Mouse (Mus musculus): ENCODE data around the gene Eif3c.

The Eif3c gene

GRCm38 (mm10) chr7:126566094-126566765 lies at the start of gene Eif3c:
Gene Eif3c (minus strand): TSS chr7:126566411.
- peak; percentile 91 for DNase-seq (ENCODE audit: low read depth)

DNA sequence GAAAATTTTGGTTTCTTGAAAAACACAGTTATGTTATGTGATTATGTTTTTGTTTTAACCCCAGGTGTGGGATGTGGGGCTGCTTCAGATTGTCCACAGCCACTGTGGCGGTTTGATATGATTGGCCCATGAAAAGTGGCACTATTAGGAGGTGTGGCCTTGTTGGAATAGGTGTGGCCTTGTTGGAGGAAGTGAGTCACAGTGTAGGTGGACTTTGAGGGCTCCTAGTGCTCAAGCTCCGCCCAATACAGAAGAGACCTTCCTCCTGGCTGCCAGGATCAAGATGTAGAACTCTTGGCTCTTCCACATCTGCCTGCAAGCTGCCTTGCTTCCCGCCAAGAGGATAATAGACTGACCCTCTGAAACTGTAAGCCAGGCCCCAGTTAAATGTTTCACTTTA lies 46.5 kb upstream of the Eif3c start:
- DNase-seq (ENCODE audit: low read depth) = no peak

DNA sequence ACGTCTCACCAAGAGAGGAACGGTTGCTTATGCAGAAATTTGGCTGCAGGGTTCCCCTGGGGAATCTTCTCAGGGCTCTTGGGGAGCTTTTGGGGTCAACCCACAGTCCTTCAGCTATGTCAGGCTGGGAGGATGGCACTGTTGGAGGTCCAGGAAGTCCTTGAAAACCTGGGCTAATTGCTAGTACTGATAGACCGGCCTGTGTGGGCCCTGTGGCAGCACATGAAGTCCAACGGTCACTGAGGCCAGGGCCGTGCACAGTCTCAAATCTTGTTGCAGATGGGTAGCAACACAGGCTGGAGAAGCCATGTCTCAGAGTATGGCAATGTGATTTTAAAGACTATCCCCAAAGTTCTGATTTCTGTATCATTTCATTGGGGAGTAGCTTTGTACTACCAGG lies 41.6 kb upstream of the Eif3c start:
- DNase-seq (ENCODE audit: low read depth) = no peak

- no peak for DNase-seq (ENCODE audit: low read depth)
These were observed 40.9 kb upstream of the Eif3c start for GRCm38 (mm10) chr7:126607064-126607463.

DNA sequence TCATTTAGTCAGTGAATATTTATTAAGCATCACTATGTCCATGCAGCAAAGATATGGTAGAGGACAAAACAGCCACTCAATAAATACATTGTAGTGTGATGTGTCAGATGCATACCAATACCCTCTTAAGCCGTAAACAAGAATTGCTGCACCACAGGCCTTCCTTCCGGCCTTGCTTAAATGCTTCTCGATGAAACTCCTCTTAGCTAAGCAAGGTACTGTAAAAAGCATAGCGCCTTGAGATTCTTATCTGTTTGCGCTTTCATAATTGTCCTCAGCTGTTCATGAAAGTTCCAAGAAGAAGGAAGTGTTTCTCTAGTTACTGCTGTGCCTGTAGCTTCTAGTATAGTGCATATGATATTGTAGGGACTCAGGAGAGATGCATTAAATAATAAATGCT lies 40.4 kb upstream of the Eif3c start:
- DNase-seq (ENCODE audit: low read depth) = no peak

DNA sequence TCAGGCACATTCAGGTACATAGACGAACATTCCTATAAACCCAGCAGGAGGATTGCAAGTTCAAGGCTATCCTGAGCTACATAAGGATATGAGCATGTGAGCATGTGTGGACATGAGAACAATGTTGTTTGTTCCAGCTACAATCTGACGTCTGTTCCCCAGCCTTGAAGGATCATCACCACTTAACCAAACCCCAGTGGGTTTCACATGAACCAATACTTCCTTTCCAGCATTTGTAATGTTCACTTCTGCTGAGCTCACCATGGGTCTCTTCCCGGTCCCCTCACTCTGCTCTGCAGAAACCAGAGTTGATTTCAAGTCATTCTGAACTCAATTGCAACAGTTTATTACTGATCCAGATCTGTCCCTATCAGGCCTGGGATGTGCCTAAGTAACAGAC lies 36.4 kb upstream of the Eif3c start:
- DNase-seq (ENCODE audit: low read depth) = no peak

- DNase-seq (ENCODE audit: low read depth) = no peak
These were observed 35.7 kb upstream of the Eif3c start for GRCm38 (mm10) chr7:126601896-126602295.

DNA sequence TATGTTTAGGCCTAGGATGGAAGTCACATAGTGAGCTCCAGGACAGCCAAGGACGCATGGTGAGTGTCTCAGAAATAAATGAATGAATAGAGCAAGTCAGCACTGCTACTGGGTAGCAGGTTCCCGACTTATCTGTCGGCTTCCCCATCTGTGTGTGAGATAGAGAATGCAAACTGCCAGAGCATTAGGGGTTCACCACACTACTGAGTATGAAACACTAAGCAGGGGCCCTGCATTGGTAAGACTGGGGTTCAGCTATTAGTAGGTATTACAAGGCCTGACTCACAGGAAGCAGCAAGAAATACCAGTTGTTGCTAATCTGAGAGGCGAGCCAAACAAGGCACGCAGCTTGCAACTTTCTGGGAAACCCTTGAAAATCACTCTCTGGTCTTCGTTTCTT lies 32.7 kb upstream of the Eif3c start:
- no peak for DNase-seq (ENCODE audit: low read depth)

GRCm38 (mm10) chr7:126596414-126596813 lies 30.2 kb upstream of the Eif3c start:
- DNase-seq (ENCODE audit: low read depth) = no peak

GRCm38 (mm10) chr7:126595890-126596289 lies 29.7 kb upstream of the Eif3c start:
- DNase-seq (ENCODE audit: low read depth) = no peak

DNA sequence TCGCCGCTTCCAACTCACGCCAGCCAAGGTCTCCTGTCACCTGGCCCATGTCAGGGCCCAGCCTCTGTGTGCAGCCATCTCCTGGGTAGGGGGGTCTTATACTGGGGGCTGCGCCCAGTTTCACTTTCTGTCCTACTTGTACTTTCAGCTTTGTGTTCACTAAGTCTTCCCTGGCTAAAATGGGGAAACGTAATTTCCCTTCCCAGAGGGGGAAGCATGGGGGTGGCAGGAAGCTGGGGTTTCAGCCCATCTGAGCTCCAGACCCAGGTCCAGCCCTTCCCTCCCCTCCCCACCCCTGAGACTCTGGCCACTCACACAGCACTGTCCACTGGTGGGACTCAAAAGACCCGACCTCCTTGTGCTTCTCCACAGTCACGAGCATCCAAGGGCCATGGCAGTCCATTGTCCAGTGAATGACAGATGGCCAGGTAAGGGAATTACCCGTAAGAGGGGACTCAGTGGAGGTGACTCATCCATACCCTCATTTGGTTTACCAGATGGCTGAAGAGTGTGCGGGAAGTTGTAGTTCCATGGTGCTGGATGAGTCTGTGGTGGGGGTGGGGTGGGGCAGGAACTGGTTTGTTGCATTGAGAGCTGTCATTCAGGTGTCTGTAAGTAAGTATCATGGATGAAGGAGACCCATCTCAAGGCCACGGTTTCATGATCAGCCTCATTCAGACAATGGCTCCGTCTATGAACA lies 28.8 kb upstream of the Eif3c start, which contains the start of gene Il27:
TSS of gene Il27 (minus strand) at position 80 of the 700 bp plus-strand sequence.
- DNase-seq (ENCODE audit: low read depth) = no peak

GRCm38 (mm10) chr7:126587779-126588178 lies 21.6 kb upstream of the Eif3c start:
- DNase-seq (ENCODE audit: low read depth) = no peak

DNA sequence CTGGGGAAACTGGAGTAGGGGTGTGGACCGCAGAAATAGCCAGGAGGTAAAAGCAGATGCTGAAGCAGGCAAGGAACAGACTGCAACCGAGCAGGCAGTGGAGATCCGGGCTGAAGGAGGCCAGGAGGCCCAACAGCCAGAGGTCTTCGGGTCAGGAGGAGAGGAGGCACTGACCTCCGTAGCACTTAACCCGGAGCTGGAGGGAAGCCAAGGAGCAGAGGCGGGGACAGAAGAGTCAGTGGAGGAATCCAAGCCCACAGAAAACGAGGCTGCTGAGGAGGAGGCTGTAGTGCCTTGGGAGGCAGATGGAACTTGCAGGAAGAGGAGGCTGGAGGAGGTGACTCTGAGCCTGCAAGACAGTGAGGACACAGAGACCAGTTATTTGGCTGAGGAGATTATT lies 20.6 kb upstream of the Eif3c start:
- no peak for DNase-seq (ENCODE audit: low read depth)

DNA sequence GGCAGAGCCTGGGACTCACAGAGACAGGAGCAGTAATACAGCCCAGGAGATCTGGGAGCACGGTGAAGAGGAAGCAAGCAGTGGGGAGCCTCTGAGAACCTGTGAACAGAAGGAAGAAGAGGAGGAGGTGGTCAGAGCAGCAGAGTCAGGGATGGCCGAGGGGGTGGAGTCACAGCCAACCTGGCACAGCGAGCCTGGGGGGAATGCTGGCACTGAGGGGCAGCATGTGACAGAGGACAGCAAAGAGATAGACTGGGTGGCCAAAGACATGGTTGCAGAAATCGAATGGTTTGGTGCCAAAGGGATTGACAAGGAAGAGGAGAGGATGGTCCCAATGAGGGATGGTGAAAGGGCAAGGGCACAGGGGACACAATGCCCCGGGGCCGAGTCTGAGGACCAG lies 19.5 kb upstream of the Eif3c start, which contains the start of gene Cln3:
TSS of gene Cln3 (minus strand) at position 101 of the 400 bp plus-strand sequence.
- no peak for DNase-seq (ENCODE audit: low read depth)

DNA sequence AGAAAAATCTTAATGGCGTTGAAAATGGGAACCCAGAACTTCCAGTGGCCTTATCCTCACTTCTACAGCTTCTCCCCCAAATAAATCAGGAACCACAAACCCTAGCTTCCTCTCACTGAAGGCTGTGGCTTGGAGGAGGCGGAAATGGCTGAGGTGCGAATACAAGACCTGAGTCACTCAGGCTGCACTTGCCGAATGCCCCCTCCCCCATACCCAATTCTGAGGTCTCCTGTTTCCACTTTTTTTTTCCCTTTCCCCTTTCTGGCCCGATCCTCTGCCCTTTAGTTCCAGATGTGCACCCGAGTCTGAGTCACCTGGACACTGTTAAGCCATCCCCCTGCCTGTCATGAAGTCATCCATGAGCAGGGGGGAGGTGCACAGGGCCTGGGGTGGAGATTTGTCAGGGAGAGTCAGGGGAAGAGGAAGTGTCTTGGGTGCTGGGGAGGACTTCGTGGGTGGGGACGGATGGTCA lies 18.3 kb upstream of the Eif3c start, which contains the start of gene Apobr:
TSS of gene Apobr (plus strand) at position 437 of the 472 bp plus-strand sequence.
- DNase-seq (ENCODE audit: low read depth) = no peak

DNA sequence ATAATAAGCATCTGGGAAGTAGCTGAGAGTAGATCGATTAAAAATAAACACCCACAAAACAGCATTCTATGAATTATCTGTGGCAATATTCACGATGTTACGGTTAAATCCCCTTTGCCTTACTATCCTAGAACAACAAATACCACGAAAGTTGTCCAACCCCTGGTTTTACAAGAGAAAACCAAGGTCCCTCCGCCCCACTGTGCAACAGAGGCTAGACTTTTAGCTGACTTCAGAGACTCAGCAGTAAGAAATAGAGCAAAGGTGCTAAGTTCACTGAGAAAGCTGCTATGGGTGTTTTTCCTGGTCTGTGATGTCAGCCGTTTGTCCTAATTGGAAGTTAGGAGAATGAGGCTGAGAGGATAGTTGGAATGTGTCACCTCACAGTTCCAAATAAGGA lies 17.6 kb upstream of the Eif3c start:
- DNase-seq (ENCODE audit: low read depth) = no peak

DNA sequence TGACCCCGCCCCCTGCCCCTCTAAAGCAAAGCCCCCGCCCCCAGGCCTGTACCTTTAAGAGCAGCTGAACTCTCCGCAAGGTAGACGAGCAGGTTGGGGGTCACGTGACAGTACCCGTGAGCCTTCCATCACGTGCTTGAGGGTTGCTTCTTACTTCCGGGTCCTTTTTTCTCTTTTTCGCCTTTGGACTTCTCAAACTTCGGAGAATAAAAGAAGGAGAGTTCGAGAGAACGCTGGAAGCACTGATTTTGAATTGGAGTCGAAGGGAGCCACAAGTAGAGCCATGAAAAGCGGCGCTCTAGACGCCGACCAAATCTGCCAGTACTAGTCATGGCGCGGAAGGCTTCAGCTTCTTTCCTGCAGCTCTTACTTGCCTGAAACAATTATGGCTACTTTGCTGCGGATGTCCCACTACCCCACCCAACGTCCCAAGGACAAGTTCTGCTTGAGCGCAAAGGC lies 17.1 kb upstream of the Eif3c start:
- peak; percentile 82 for DNase-seq (ENCODE audit: low read depth)

DNA sequence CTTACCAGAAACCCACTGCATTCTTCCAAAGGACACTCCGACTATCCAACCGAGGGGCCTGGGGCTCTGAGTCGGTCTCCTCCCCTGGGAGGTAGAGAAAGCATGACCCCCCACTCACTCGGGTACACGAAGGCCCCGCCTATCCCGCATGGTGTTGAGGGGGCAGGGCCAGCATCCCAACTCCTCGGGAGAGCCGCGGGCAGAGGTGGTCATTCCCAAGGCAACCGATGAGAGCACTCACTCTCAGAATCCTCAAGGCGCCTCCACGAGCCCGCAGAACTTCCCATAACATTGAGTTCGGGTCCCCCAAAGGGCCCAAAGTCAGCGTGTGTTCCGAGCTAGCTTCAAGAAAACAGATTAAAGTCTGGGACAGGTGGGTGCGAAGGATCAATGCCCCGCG lies 16.5 kb upstream of the Eif3c start:
- DNase-seq (ENCODE audit: low read depth) = no peak

GRCm38 (mm10) chr7:126581661-126582060 lies 15.4 kb upstream of the Eif3c start:
- DNase-seq (ENCODE audit: low read depth) = no peak

GRCm38 (mm10) chr7:126579172-126579571 lies 13.0 kb upstream of the Eif3c start:
- DNase-seq (ENCODE audit: low read depth) = peak; percentile 20

DNA sequence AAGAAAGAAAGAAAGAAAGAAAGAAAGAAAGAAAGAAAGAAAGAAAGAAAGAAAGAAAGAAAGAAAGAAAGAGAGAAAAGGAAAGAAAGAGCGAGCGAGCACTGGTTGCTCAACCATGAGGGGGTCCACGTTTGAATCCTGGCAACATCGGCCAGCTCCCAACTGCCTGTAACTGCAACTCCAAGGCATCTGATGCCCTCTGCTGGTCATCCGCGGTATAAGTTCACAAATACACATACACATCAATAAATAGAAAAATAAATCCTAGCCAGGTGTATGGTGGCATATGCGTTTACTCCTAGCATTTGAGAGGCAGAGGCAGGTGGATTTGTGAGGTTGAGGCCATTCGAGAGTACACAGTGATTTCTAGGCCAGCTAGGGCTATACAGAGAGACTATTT lies 10.7 kb upstream of the Eif3c start:
- DNase-seq (ENCODE audit: low read depth) = peak; percentile 74

- DNase-seq (ENCODE audit: low read depth) = peak; percentile 28
These were observed 518 bp downstream of the Eif3c start for GRCm38 (mm10) chr7:126565693-126566092.

DNA sequence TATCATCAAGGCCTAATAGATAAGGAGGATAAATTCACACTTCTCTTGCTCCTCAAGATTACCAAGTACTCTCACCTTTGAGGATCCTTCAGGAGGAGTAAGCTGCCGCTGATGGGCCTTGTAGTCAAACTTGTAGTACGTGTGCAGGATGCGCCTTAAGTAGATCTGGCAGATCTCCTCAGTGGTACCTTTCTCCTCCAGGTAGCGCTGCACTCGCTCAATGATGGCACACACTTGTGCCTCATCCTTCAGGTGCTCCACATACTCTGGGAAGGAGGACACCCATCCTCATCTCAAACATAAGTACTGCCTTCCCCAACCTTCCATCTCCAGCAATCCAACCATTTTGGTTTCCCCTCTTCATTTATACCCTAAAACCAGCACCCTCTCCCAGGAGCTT lies 9.6 kb downstream of the Eif3c start:
- no peak for DNase-seq (ENCODE audit: low read depth)

Data from c-Kit-positive CD71-positive TER-119-negative erythroid progenitor cells, embryonic 14.5 days (primary cell).